Mouse (Mus musculus) liver, embryonic 14.5 days (tissue): ENCODE results near the gene Cgnl1.

Experiments used
- CTCF ChIP-seq: IDR thresholded peaks from 2 replicates; pipeline ENCODE4 v1.5.1; 2016; ENCODE audit warnings: antibody characterized with exemption, low read depth, control low read depth
- EP300 ChIP-seq: IDR thresholded peaks from 2 replicates; pipeline ENCODE4 v1.6.1; 2016; ENCODE audit warnings: antibody characterized with exemption, low read depth

DNA sequence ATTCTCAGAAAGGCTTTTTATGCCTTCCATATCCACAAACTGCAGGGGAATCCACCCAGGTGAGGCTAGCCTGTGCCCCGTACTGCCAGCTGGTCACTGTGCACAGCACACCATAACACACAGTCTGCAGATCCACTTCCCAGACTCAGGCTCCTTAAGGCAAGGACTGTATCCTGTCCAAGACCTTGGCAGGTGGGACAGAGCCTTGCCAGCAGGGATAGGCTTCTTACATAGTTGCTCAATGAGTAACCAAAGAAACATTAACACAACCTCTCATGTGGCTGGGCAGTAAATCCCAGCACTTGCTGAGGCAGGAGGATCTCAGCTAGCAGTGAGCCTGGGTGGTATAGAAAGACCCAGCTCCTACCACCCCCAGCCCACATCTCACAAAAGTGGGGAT lies 3.3 kb downstream of the Cgnl1 start:
- TF ChIP-seq CTCF (no peak), EP300 (no peak)
